Mouse (Mus musculus) lung, adult 18-20 months (tissue): Measurements from ENCODE around the gene Syt9.
"Not testable (repeated sequence)": the region's sequence is repeated elsewhere in the genome, so short reads cannot be mapped to it uniquely, and the experiment has no call there.

Experiments
- DNase-seq, 2 experiments: peaks; one replicate each; pipeline ENCODE4 v3.0.0; 2022; ENCODE audit warnings: mixed read lengths in 2 of 2

Gene Syt9

GRCm38 (mm10) chr7:107461699-107462440 lies 91.3 kb downstream of the Syt9 start:
- DNase-seq, result no peak

- no peak for DNase-seq
These were observed 92.4 kb downstream of the Syt9 start for GRCm38 (mm10) chr7:107462962-107463361.

- DNase-seq, result no peak
These were observed 94.6 kb downstream of the Syt9 start for GRCm38 (mm10) chr7:107465081-107465480.

- DNase-seq, result no peak
These were observed 108.7 kb downstream of the Syt9 start for GRCm38 (mm10) chr7:107478979-107479965.

GRCm38 (mm10) chr7:107485709-107486108 lies 115.2 kb downstream of the Syt9 start:
- not testable (repeated sequence) for DNase-seq

- no peak for DNase-seq
These were observed 124.9 kb downstream of the Syt9 start for GRCm38 (mm10) chr7:107495428-107495827.

GRCm38 (mm10) chr7:107496923-107497322 lies 126.4 kb downstream of the Syt9 start:
- no peak for DNase-seq

GRCm38 (mm10) chr7:107500641-107501040 lies 130.1 kb downstream of the Syt9 start:
- DNase-seq, result no peak

GRCm38 (mm10) chr7:107504761-107505712 lies 134.5 kb downstream of the Syt9 start:
- no peak for DNase-seq

- DNase-seq, result no peak
These were observed 137.4 kb downstream of the Syt9 start for GRCm38 (mm10) chr7:107507920-107508319.

- no peak for DNase-seq
These were observed 139.2 kb downstream of the Syt9 start for GRCm38 (mm10) chr7:107509740-107510139.

- DNase-seq, result no peak
These were observed 146.3 kb downstream of the Syt9 start for GRCm38 (mm10) chr7:107516704-107517410.

- DNase-seq, result no peak
These were observed 148.9 kb downstream of the Syt9 start for GRCm38 (mm10) chr7:107519256-107520025.

GRCm38 (mm10) chr7:107521411-107521810 lies 150.9 kb downstream of the Syt9 start:
- DNase-seq, result no peak

GRCm38 (mm10) chr7:107526299-107526698 lies 155.8 kb downstream of the Syt9 start:
- DNase-seq, result peak; percentile 12 to 25

- DNase-seq, result no peak
These were observed 157.7 kb downstream of the Syt9 start for GRCm38 (mm10) chr7:107528169-107528772.

- no peak for DNase-seq
These were observed 158.8 kb downstream of the Syt9 start for GRCm38 (mm10) chr7:107529364-107529763.

GRCm38 (mm10) chr7:107535311-107535710 lies 164.8 kb downstream of the Syt9 start:
- DNase-seq, result no peak

GRCm38 (mm10) chr7:107536516-107536915 lies 166.0 kb downstream of the Syt9 start:
- DNase-seq, result no peak

GRCm38 (mm10) chr7:107540034-107540433 lies 169.5 kb downstream of the Syt9 start:
- no peak for DNase-seq

GRCm38 (mm10) chr7:107545011-107545410 lies 174.5 kb downstream of the Syt9 start:
- no peak for DNase-seq
